Mouse (Mus musculus) large intestine, adult 2 months (tissue): ENCODE results near the gene Cdh13. TPM values are rescaled to one million over a fixed set of nuclear protein-coding genes. Genes with fewer than 3 reads are reported as not detected.

ENCODE experiments used
- DNase-seq: peaks from one replicate; pipeline ENCODE4 v3.0.0-alpha.2; 2012; ENCODE audit warnings: low read depth, low spot score
- WGBS: fragments of 180-500 bp; shearing (Covaris S2); methylation state at CpG from one replicate; pipeline ENCODE4 v1.1.7; 2018; 5-methylcytosine and 5-hydroxymethylcytosine counted together
- polyA plus RNA-seq: library from polyadenylated mRNA; depleted of rRNA; stranded (reverse); fragments of >200 nt; gene quantifications from 2 replicates; pipeline ENCODE4 v1.2.3, GENCODE M21; 2012

The Cdh13 gene
- polyA plus RNA-seq, 1 experiment = 3.6 TPM

DNA sequence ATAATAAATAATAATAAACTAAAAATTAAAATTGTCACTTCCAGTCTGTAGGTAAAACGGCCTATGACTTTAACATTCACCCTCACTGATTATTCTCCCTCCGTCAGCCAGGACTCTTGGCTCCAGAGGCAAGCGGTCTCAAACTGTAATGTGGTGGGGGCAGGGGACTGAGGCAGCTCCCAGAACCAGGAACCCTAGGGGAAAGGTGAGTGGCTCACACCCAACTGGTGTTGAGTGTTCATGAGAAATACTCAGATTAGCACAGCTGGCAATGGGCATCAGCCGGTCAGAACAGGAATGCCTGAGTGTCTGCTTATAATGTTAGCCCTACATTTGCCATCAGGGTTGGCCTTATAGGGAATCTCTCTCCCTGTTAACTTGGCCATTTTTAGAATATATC is 982.8 kb downstream of the Cdh13 start:
- DNase-seq = no peak
- WGBS = 77% methylated on average over 4 of the region's 4 CpGs

DNA sequence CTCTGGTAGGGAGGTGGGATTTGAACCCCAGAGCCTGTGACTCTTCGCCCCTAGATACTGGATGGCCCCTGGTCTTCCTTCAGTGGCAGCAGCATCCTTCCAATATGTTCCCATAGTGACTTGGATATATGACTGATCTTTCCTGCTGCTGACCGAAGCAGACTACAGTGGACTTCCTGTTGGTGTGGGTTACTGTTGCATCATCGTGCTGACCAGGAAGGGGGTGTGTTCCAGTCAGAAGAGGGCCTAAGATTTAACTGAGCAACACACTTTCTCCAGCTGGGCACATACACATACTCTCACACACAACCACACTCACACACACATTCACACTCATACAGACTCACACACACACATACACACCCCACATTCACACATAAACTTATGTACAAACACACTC is 986.0 kb downstream of the Cdh13 start:
- no peak for DNase-seq
- WGBS = 57% methylated on average over 3 of the region's 3 CpGs

DNA sequence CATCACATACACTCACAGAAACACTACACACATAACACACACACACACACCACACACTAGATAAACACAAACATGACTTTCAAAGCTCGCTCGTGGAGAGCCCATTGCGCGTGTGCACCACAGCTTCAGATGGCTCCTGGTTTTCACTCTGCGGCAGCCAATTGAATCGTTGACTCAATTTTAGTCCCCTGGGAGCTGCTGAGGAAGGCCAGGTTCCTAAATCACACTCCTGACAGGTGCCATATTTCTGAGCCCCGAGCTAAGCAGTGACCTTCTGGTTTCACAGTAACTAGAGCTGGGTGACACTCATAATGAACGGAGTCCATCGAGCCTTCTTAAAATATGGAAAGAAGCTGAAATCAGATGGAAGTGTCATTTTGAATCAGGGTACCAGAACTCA is 986.8 kb downstream of the Cdh13 start:
- no peak for DNase-seq
- 75% methylated on average over 9 of the region's 9 CpGs for WGBS

DNA sequence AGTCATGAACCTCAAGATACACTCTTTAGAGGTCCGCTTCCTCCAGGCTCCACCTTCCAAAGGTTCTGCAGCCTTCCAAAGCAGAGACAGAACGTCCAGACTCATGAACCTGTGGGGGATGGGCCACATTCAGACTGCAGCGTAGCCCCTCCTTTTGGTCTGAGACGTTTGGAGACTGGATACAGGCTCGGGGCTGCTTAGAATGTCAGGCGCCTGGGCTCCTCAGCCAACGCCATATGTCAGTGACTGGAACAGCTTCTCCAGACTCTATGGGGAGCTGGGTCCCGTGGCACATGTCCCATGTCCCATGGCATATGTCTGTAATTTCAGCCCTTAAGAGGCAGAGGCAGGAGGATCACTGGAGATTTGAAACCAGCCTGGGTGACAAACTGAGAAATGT is 989.4 kb downstream of the Cdh13 start:
- no peak for DNase-seq

DNA sequence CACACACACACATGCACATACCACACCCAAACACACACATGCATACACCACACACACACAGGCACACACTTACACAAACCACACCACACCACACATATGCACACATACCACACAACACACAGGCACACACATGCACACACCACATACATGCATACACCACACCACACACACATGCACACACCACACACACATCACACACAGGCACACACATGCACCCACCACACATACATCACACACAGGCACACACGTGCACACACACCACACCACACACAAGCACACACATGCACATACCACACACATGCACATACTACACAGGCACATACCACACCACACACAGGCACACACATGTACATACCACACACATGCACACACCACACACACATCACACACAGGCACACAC is 991.9 kb downstream of the Cdh13 start:
- no peak for DNase-seq
- 95% methylated on average over 1 of the region's 1 CpGs for WGBS

More for the DNA sequence above, 989.4 kb downstream of the Cdh13 start:
- 63% methylated on average over 8 of the region's 8 CpGs for WGBS

DNA sequence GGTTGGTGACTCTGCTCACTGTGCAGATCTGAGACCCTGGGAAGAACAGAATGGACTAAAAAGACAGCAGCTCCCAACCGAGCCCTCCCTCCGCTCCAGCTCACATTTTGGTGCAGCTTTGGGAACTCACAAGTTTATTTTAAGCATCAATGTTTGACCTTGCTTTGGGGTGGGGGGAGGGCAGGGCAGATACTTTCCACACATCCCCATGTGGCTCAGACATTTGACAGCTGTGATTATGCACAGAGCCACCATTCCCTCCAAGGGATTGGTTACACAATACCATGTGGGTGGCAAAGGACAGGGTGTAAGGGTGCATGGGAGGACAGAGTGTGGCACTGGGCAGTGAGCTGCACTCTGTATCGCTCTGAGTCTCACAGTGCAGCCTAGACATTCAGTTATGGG is 993.5 kb downstream of the Cdh13 start:
- 53% methylated on average over 3 of the region's 3 CpGs for WGBS
- DNase-seq = no peak

DNA sequence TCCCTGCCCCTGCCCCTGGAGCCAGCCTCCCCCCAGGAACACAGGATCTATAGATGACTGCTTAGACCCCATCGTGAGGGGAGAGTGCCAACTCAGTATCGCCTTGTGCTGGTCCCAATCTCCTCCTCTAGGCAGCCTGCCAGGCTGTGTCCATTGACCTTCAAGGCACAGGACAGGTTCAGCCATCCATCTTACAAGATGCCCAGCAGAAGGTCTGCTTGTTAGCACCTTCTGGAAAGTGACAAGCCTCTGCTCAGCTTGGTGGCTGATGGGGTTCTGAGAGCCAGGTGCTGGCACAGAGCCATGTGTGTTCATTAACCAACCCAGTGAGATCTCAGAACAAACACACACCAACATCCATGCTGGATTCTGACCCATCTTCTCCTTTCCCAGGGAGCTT is 998.2 kb downstream of the Cdh13 start:
- DNase-seq = no peak
- WGBS = 78% methylated on average over 2 of the region's 2 CpGs

DNA sequence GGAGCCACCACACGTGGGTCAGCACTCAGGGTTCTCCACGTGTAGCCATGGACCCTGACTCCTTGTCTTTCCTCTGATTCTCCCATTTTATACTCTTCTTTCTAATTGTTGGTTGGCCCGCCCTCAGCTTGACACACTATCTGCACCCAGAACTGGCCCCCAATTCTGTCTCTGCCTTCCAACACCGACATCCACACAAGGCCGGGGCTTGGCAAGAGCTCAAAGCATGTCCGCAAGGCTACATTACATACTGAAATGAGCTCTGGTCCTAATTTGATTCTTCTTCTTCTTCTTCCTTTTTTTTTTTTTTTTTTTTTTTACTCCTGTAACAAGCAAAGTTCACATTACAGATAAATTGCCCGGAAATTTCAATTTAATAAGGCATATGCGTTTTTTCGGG is 1001.0 kb downstream of the Cdh13 start:
- 80% methylated on average over 9 of the region's 9 CpGs for WGBS
- no peak for DNase-seq

DNA sequence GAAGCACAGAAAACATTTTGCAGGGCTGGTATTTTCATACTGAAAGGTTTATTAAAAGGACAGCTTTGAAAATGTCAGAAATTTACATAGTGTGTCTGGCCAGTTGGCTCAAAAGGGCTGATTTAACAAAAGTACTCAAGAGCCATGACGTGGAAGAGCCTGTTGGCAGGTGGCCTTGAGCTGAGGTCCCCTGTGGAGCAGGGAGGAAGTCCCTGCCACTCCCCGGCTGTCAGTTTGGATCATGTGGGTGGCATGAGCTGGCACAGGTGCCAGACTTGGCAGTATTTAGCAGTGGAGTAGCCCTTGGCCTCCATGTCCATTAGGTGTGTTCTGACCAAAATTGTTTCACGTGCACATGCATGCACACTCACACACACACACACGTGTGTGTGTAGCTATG is 1001.4 kb downstream of the Cdh13 start:
- DNase-seq = no peak
- WGBS = 57% methylated on average over 4 of the region's 4 CpGs

DNA sequence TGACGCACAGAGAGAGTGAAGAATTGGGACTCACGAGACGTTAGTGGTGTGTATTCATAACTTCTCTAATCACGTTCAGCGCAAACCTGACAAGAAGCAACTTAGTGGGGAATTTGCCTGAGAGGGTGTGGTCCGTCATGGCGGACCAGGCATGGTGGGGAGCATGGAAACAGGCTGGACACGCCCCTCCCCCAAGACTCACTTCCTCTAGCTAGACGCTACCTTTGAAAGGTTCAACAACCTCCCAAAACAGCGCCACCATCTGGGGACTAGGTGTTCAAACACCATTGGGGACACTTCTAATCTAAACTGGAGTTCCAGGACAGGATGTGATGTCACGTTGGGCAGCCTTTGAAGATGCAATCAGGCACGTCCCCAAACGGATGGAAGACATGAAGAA is 1011.9 kb downstream of the Cdh13 start:
- no peak for DNase-seq
- WGBS = 77% methylated on average over 13 of the region's 13 CpGs

DNA sequence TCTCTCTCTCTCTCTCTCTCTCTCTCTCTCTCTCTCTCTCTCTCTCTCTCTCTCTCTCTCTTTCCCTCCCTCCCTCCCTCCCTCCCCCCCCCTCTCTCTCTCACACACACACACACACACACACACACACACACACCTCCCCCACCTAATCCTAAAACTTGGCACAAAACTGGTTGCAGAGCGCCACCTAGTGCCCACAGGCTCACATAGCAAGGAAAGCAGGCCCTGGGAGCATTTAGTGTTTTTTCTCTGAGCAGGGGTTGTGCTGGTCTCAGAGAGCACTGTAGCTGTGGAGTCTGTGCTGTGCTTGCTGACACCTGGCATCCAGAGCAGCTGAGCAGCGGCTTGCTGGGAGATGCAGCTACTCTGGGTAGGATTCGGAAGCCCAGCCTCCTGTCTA is 1014.2 kb downstream of the Cdh13 start:
- peak; percentile 13 for DNase-seq
- 29% methylated on average over 3 of the region's 3 CpGs for WGBS

DNA sequence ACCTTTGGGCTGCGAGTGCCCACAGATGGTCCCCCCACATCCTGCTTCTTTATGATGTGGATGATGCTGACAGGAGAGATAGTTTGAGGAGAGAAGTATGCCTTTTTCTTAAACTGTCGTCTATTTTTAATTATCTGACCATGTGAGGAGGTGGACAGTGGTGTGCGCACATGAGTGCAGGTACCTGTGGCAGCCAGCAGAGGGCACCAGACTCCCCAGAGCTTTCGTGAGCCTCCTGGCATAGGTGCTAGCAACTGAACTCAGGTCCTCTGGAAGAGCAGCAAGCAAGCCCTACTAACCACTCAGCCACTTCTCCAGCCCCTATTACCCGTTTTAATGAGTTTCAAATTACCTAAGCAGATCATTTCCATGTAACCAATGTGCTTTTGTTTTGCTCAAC is 1016.8 kb downstream of the Cdh13 start:
- DNase-seq = no peak
- 86% methylated on average over 5 of the region's 5 CpGs for WGBS

DNA sequence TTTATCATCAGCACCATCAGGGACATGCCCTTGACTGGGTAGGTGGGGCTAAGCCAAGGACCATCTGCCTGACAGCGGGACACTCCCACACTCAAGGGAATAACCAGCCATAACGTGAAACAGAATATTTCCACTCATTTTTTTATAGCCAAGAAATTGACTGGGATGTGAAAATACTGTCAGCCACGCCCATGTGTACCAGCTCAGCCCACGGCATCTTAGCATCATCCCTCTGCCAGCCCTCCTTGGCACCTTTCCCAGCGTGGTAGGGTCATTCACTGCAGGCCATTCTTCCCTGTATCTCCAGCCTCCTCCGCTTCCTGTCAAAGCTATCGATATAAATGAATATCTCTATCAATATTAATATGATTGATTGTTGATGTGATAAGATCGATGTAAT is 1020.7 kb downstream of the Cdh13 start:
- 64% methylated on average over 8 of the region's 8 CpGs for WGBS
- no peak for DNase-seq

DNA sequence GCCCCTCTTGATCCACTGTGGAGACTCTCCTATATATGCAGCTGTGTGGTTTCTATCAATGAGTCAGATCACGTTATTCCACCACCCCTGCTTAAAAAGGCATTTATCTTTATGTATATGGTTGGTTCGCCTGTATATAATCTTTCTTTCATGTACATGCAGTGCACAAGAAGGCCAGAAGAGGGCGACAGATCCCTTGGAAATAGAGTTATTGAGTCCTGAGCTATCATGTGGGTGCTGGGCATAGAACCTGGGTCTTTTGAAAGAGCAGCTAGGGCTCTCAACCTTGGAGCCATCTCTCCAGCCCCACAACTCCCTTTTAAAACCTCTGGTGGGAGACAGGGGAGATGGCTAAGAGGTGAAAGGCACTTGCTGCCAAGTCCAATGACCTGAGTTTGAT is 1027.9 kb downstream of the Cdh13 start:
- peak; percentile 6 for DNase-seq
- WGBS = 21% methylated on average over 3 of the region's 3 CpGs

DNA sequence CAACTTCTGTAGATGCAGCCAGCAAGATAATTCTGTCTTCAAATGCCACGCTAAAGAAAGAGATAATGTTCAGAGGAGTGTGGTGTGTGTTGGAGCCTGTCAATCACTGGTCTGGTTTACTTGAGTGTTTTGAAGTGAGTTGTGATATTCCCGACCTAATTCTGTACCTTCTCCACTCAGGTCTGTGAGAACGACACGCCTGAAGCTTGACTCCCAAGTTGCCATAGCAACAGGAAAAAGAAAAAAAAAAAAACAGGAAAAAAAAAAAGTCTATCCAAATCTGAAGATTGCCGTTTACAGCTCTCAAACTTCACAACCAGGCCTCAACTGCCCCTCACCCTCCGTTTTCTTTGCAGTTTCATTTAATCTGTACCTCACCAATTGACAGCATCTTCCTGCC is 1039.7 kb downstream of the Cdh13 start:
- 35% methylated on average over 6 of the region's 6 CpGs for WGBS
- DNase-seq = no peak

DNA sequence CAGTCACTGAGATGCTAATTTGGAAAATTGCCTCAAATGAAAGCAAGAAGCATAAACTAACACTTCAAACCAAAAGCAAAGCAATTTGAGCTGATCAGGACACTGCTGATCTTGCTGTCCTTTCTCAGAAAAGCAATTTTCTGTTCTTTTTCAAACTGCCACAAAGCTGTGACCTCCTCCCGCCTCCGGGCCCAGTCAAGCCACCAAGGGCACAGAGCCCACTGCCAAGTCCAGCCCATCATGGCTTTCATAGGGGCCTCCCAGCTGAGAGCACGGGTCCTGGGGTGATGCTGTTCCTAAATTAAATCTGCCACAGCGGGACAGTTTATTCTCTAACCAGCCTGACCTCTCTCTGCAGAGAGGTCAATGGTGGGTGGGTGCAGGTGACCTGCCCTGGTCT is 1056.0 kb downstream of the Cdh13 start:
- no peak for DNase-seq
- WGBS = 67% methylated on average over 4 of the region's 4 CpGs

DNA sequence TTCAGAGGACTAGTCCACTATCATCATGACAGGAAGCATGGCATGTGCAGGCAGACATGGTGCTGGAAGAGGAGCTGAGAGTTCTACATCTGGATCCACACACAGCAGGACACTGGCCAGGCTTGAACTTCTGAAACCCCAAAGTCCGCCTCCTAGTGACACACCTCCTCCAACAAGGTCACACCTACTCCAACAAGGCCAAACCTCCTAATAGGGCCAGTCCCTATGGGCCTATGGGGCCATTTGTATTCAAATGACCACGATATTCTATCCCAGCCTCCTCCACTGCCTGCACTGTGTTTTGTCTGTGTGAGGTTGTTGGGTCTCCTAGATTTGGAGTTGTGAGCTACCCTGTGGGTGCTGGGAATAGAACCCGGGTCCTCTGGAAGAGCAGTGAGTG is 1060.1 kb downstream of the Cdh13 start:
- WGBS = 85% methylated on average over 3 of the region's 3 CpGs
- DNase-seq = no peak

DNA sequence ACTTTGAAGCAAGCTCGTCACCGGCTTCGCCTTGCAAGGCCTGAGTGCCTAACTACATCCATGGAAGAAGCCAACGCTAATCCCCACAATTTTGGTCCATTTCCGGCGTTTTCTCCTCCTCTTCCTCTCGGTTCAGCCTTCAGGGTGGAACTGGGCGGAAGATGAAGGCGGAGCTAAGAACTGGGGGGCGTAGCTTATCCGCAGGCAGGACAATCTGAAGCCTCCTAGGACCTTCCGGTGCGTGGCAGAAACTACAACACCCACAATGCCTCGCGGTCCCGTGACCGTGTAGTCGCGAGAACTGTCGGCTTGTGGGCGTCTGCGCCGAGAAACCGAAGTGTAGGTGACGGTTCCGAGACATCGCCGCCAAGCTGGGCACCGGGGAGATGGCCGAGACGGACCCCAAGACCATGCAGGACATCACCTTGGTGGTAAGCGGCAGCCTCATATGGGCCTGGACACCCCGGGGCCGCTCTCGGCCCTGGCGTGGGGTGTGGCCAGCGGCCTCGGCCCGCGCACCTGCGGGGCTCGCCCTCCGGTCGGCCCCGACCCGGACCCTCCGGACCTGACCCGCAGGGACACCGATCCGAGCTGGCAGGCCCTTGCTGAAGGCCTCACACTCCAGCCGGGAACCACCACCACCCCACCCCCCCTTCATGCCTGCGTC is 1060.8 kb downstream of the Cdh13 start, which contains the start of gene Hsbp1:
Gene Hsbp1, plus strand, starts transcription at position 299 of the 667 bp plus-strand sequence.
- 3% methylated on average over 52 of the region's 52 CpGs for WGBS

DNA sequence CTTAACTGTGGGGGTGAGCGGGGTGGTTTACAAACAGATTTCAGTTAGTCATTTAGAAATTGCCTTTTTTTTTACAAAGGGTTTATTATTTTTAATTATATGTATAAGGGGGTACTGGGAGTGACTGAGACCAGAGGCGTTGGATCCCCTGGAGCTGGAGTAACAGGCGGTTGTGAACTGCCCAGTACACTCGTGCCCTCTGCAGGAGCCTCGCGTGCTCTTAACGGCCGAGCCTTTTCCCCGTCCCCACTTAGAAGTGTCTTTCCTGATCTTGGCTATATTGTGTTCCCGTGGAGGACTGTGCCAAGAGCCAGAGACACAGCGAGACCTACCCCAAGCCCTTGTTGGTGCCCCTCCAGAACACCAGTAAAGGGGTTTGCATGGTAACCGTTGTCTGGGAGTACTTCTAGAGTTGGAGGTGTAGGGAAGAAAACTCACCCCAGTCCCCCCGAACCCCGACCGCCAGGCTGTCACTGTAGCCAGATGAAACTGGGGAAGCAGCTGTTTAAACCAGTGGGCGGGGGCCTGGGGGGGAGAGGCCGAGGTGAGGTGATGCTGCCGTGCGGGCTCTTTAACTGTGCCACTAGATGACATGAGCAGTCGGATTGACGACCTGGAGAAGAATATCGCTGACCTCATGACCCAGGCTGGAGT is 1061.6 kb downstream of the Cdh13 start:
- DNase-seq = no peak

More for the DNA sequence above, 1060.8 kb downstream of the Cdh13 start, which contains the start of gene Hsbp1:
- DNase-seq = peak; percentile 96

DNA sequence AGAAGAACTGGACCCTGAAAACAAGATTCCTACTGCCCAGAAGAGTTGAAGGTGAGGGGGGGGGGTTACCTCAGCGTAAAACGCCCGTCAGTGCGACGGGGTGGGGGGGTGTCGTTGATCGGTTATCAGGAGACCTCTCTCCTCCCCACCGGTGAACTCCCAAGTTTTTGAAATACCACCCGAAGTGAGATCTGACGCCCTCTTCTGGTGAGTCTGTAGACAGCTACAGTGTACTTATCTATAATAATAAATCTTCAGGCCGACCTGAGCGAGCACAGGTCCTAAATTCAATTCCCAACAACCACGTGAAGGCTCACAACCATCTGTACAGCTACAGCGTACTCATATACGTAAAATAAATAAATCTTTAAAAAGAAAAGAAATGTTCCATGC is 1062.1 kb downstream of the Cdh13 start:
- 88% methylated on average over 15 of the region's 15 CpGs for WGBS
- DNase-seq = no peak

More for the DNA sequence above, 1061.6 kb downstream of the Cdh13 start:
- WGBS = 41% methylated on average over 22 of the region's 22 CpGs

DNA sequence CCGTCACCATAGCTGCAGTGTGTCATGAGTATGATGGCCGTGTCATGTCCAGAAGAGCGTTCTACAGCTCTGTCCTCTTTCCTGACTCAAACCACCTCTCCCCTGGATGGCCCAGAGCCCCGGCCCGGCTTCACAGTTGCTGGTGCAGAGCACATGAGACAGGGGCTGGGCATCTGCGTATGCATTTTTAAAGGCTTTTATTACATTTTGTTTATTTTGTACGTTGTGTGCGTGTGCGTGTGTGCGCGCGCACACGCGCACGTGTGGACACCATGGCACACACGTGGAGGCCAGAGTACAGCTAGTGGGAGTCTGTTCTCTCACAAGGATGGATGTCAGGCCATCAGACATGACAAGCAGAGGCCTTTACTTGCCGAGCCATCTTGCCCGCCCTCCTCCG is 1068.1 kb downstream of the Cdh13 start:
- no peak for DNase-seq
- 94% methylated on average over 19 of the region's 19 CpGs for WGBS
